Mouse (Mus musculus) liver, postnatal 0 days (tissue): ENCODE measurements at regions not wholly inside any gene's neighbourhood (a gene's known extent, or its start where the extent isn't known, plus 50 kb on each side); places are given as distances from the start of the nearest gene placed in this dataset.
"Not testable (repeated sequence)": the region's sequence is repeated elsewhere in the genome, so short reads cannot be mapped to it uniquely, and the experiment has no call there.

ENCODE experiments used
- ATAC-seq: fragments of 200-750 bp; cut with Nextera tagmentation; 2 replicates; pipeline ENCODE4 v1.8.0; 2017; ENCODE audit warnings: mild to moderate bottlenecking, moderate library complexity
- DNase-seq: peaks from one replicate; pipeline ENCODE4 v3.0.0-alpha.2; 2016
- H3K27ac ChIP-seq: fragments of 300-500 bp; sonication (generic); 2 replicates; pipeline ENCODE4 v1.5.1; 2014; ENCODE audit warnings: antibody characterized with exemption, moderate library complexity, mild to moderate bottlenecking, low read depth
- H3K27me3 ChIP-seq: fragments of 300-500 bp; sonication (generic); 2 replicates; pipeline ENCODE4 v1.6.1; 2014; ENCODE audit warnings: low read length, control low read depth, mixed read lengths; ENCODE audit not compliant: insufficient read depth
- H3K36me3 ChIP-seq: fragments of 300-500 bp; sonication (generic); replicated peaks from 2 replicates; pipeline ENCODE4 v1.6.1; 2014; ENCODE audit warnings: mild to moderate bottlenecking, control low read depth, low read length, moderate library complexity, mixed read lengths; ENCODE audit not compliant: insufficient read depth
- H3K4me1 ChIP-seq: fragments of 300-500 bp; sonication (generic); 2 replicates; pipeline ENCODE4 v1.6.1; 2014; ENCODE audit warnings: antibody characterized with exemption, mild to moderate bottlenecking, control low read depth; ENCODE audit not compliant: insufficient read depth
- H3K4me2 ChIP-seq: fragments of 300-500 bp; sonication (generic); 2 replicates; pipeline ENCODE4 v1.6.1; 2014; ENCODE audit warnings: low read depth, mild to moderate bottlenecking, low read length, moderate library complexity, mixed read lengths
- H3K4me3 ChIP-seq: fragments of 300-500 bp; sonication (generic); 2 replicates; pipeline ENCODE4 v1.5.1; 2014; ENCODE audit warnings: low read depth, low read length
- H3K9ac ChIP-seq: fragments of 300-500 bp; sonication (generic); replicated peaks from 2 replicates; pipeline ENCODE4 v1.6.1; 2014; ENCODE audit warnings: mild to moderate bottlenecking, moderate library complexity
- H3K9me3 ChIP-seq: fragments of 300-500 bp; sonication (generic); 2 replicates; pipeline ENCODE4 v1.6.1; 2016; ENCODE audit warnings: mild to moderate bottlenecking, control low read depth, low read length, mixed read lengths
- CTCF ChIP-seq: sonication (generic); IDR thresholded peaks from 2 replicates; pipeline ENCODE4 v1.5.1; 2016; ENCODE audit warnings: antibody characterized with exemption, low read depth
- EP300 ChIP-seq: IDR thresholded peaks from 2 replicates; pipeline ENCODE4 v1.6.1; 2016; ENCODE audit warnings: antibody characterized with exemption, low read depth, mild to moderate bottlenecking
- WGBS: fragments of 180-500 bp; shearing (Covaris S2); extraction: QIAGEN DNeasy Blood & Tissue Kit; methylation state at CpG from one replicate; pipeline ENCODE4 v1.1.7; 2014; ENCODE audit not compliant: insufficient replicate concordance; 5-methylcytosine and 5-hydroxymethylcytosine counted together

DNA sequence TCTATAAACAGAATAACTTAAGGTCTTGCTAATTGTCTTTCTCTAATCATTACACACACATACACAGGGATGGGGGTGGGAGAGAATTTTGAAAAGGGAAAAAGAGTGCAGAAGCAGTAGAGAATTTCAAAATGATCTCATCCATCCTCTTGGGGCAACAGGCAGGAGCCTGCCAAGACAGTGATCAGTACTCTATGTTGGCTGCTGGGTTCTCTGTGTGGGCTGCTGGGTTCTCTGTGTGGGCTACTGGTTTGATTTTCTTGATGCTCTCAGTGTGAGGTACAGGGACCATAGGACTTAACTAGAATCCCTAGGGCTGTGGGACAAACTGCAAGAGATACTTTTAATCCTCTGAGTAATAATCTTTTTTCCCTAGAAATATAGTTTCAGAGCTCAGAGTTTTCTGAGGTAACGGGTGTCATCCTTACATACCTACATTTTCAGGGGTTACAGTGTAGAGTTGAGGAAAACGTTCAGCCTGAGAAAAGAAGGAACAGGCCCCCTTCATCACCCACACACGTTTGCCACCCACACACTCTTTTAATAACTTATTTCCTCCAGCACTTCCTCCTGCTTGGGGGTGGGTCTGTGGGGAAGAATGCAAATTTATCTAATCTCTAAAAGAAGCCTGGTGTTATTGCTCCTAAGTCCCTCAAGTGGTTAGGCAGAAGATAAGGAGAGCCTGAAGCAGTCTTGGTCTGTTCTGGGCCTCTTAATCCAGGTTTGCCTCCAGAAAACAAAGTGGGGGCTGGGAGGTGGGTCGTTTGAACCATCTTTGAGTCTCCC lies 559.6 kb upstream of the Gm10131 start:
- Histone ChIP-seq H3K4me2 (no peak overlapping the region), H3K27ac (peak overlapping the region; percentile 57)

DNA sequence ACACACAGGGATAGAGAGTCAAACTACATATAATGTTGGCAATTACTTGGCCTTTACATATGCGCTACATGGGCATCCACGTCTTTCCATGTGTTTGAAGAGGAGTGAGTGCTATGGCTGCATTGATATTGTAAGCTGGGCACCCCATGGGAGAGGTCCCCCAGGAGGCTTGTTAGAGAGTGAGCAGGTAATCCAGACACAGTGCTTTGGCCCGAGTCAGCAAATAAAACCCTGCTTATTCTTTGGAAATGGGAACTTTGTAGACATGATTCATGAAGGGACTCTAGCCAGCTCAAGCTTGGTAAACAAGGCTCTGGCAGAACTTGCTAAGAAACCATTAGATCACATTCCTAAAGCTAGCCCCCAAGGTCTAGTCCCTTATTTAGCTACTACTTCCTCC lies 557.6 kb upstream of the Gm10131 start:
- no peaks in the 10 kb centered on the region for H3K36me3 ChIP-seq
- ATAC-seq (no peak), DNase-seq (no peak)
- peaks cover 14% of the 10 kb centered on the region for H3K4me1 ChIP-seq
- no peaks in the 10 kb centered on the region for H3K27me3 ChIP-seq
- H3K9me3 ChIP-seq: no peaks in the 10 kb centered on the region
- no peak overlapping the region for H3K4me2 ChIP-seq
- TF ChIP-seq EP300 (no peak), CTCF (no peak)
- H3K27ac ChIP-seq: no peak overlapping the region
- no peak overlapping the region for H3K9ac ChIP-seq
- WGBS: 73% methylated on average over 3 of the region's 3 CpGs
- no peak overlapping the region for H3K4me3 ChIP-seq

More for the DNA sequence above, 559.6 kb upstream of the Gm10131 start:
- Histone ChIP-seq H3K9ac (no peak overlapping the region), H3K27me3 (no peaks in the 10 kb centered on the region), H3K4me1 (peaks cover 14% of the 10 kb centered on the region), H3K9me3 (no peaks in the 10 kb centered on the region), H3K36me3 (no peaks in the 10 kb centered on the region), H3K4me3 (no peak overlapping the region)
- TF ChIP-seq CTCF (no peak), EP300 (no peak)
- no peak for DNase-seq
- 15% methylated on average over 4 of the region's 4 CpGs for WGBS
- ATAC-seq: peak; percentile 56; the same call in 1 of the 2 replicates

DNA sequence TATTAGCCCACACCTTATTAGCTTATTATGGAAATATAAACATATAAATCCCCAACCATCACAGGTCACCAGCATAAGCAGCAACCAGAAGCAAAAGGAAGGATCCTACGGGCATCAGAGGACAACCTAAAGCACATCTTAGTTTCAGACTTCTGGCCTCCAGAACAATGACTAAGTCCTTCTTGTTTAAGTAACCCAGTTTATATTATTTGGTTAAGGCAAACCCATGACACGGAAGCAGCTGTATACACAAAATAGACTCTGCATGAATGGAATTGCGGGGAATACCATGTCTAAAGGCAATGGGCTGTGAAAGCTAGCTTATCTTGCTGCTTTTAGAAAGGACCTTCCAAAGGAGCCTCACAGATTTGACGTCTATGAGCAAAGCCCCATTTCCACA lies 552.9 kb upstream of the Gm10131 start:
- TF ChIP-seq CTCF (no peak), EP300 (no peak)
- WGBS: 78% methylated on average over 4 of the region's 4 CpGs
- H3K4me2 ChIP-seq: no peak overlapping the region

DNA sequence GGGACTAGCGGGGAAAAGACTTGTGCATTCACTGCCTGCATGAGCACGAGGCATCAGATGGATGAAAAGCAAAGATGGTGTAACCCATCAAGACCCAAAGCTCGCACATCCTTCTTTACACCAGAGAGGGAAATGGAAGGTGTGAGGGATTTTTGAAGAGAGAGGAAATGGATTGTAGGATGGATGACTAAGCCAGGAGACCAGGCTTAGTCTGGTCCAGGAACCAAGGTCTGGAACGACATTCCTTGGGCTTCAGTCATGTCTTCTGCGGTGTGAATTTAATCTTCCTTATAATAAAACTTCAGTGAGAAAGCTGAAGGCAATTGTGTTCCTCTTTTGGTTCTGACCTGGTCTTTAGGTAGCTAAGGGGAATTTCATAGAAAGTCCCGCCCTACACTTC lies 551.0 kb upstream of the Gm10131 start:
- no peak overlapping the region for H3K9ac ChIP-seq
- H3K4me3 ChIP-seq: no peak overlapping the region
- H3K27ac ChIP-seq: no peak overlapping the region
- WGBS: 75% methylated on average over 6 of the region's 6 CpGs
- no peak for ATAC-seq
- no peaks in the 10 kb centered on the region for H3K27me3 ChIP-seq
- no peaks in the 10 kb centered on the region for H3K4me1 ChIP-seq
- DNase-seq: no peak
- no peaks in the 10 kb centered on the region for H3K9me3 ChIP-seq
- no peak for TF ChIP-seq CTCF
- TF ChIP-seq EP300: no peak
- no peak overlapping the region for H3K4me2 ChIP-seq
- no peaks in the 10 kb centered on the region for H3K36me3 ChIP-seq

More for the DNA sequence above, 552.9 kb upstream of the Gm10131 start:
- no peak overlapping the region for H3K9ac ChIP-seq
- H3K27me3 ChIP-seq: no peaks in the 10 kb centered on the region
- no peaks in the 10 kb centered on the region for H3K4me1 ChIP-seq
- ATAC-seq (no peak), DNase-seq (no peak)
- no peaks in the 10 kb centered on the region for H3K9me3 ChIP-seq
- no peak overlapping the region for H3K27ac ChIP-seq
- H3K4me3 ChIP-seq: no peak overlapping the region
- no peaks in the 10 kb centered on the region for H3K36me3 ChIP-seq

DNA sequence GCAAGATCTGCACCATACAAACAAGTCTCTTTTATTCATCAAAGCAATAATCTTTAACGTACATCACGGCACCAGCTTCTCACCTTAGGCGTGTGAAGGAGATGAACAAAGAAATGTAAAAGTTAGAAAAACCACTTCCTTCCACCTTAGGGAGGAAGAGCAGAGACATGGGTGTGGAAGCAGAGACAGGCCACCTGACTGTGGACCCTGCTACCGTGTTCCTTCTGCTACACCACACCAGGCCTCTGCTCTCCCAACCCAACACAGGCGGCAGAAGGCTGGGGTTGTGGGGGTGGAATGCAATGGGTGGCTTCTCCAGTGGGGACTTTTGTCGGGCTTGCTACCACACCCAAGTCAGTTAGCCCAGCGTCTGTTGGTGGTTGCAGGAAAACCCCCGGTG lies 540.2 kb upstream of the Gm10131 start:
- peaks cover 5% of the 10 kb centered on the region; the same call in 1 of the 2 replicates for H3K9me3 ChIP-seq
- H3K4me1 ChIP-seq: no peaks in the 10 kb centered on the region
- no peak overlapping the region for H3K9ac ChIP-seq
- TF ChIP-seq EP300 (no peak), CTCF (no peak)
- 76% methylated on average over 8 of the region's 8 CpGs for WGBS
- no peaks in the 10 kb centered on the region for H3K27me3 ChIP-seq
- H3K27ac ChIP-seq: no peak overlapping the region
- no peak overlapping the region for H3K4me2 ChIP-seq
- DNase-seq (no peak), ATAC-seq (no peak)
- H3K4me3 ChIP-seq: no peak overlapping the region
- H3K36me3 ChIP-seq: no peaks in the 10 kb centered on the region

DNA sequence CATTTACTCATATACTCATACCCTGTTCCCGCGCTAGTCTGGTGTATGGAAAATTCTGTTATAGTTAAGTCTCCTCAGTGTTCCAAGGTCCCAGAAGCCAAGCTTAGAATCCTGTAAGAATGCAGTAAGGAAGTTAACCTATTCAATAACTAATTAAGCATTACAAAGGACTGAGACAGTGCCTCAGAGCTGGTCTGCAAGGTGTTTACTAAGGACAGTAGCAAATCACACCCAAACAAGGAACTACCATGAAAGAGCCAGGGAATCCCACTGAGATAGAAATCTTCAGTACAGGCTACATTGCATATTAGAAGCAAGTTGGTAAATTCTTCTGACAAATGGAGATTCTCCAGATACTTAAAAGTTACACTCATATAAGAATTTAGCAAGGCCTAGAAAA lies 516.7 kb upstream of the Gm10131 start:
- not testable (repeated sequence) for ATAC-seq, H3K27ac ChIP-seq, H3K4me2 ChIP-seq, H3K36me3 ChIP-seq, H3K9me3 ChIP-seq, H3K27me3 ChIP-seq, H3K4me1 ChIP-seq, H3K9ac ChIP-seq, H3K4me3 ChIP-seq, DNase-seq
- WGBS: 91% methylated on average over 2 of the region's 2 CpGs
